Mouse (Mus musculus): ENCODE measurements at regions not wholly inside any gene's neighbourhood (a gene's known extent, or its start where the extent isn't known, plus 50 kb on each side); places are given as distances from the start of the nearest gene placed in this dataset.

DNA sequence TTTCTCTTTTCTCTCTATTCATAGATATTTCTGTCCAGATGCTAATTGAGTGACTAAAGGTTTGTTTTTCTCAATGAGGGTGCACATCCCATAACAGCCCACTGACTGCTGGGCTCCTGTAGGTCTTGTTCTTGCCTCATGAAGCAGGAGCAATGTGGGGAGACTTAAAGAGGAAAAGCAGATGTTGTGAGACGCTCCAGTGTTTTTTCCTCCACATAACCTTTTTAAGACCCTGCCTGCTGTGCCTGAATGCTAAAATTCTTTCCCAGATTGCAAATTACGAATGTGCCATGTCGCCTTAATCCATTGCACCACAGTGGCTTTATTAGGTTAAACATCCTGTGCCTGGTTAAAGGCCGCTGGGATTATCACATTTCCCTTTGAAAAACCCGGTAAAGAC lies 165.5 kb upstream of the Zfhx3 start:
- no peak for TF ChIP-seq CTCF (IDR thresholded peaks at IDR 0.05; ENCODE audit: control insufficient read depth, insufficient read depth, insufficient replicate concordance, low read depth, low read length)
- TF ChIP-seq POLR2A (IDR thresholded peaks at IDR 0.05; ENCODE audit: control insufficient read depth, low read depth, low read length) = no peak
